Mouse (Mus musculus) testis, adult 2 months (tissue): Measurements from ENCODE around the gene Dyrk1a. TPM values are rescaled to one million over a fixed set of nuclear protein-coding genes. Genes with fewer than 3 reads are reported as not detected.
"Not testable (repeated sequence)": the region's sequence is repeated elsewhere in the genome, so short reads cannot be mapped to it uniquely, and the experiment has no call there.

Experiments used
- H3K27ac ChIP-seq: fragments of 200-500 bp; 2 replicates; pipeline ENCODE4 v1.5.1; 2012; ENCODE audit warnings: low read depth, low read length; ENCODE audit not compliant: control insufficient read depth, insufficient read depth
- H3K27me3 ChIP-seq: fragments of 200-500 bp; 2 replicates; pipeline ENCODE4 v1.6.1; 2012; ENCODE audit warnings: mild to moderate bottlenecking, low read length, moderate library complexity; ENCODE audit not compliant: control insufficient read depth, insufficient read depth
- H3K36me3 ChIP-seq: fragments of 200-500 bp; 2 replicates; pipeline ENCODE4 v1.6.1; 2012; ENCODE audit warnings: mild to moderate bottlenecking, low read length; ENCODE audit not compliant: control insufficient read depth, insufficient read depth
- H3K4me1 ChIP-seq: fragments of 200-500 bp; 2 replicates; pipeline ENCODE4 v1.6.1; 2012; ENCODE audit warnings: low read length; ENCODE audit not compliant: control insufficient read depth, insufficient read depth
- H3K4me3 ChIP-seq: fragments of 200-500 bp; 2 replicates; pipeline ENCODE4 v1.5.1; 2012; ENCODE audit warnings: low read depth, mild to moderate bottlenecking, low read length, moderate library complexity, mixed read lengths; ENCODE audit not compliant: control insufficient read depth
- CTCF ChIP-seq: fragments of 200-500 bp; IDR thresholded peaks from 2 replicates; pipeline ENCODE4 v1.5.1; 2012; ENCODE audit warnings: low read depth, mild to moderate bottlenecking, inconsistent platforms, low read length, moderate library complexity; ENCODE audit not compliant: control insufficient read depth, insufficient read depth, insufficient replicate concordance
- POLR2A ChIP-seq: fragments of 200-500 bp; IDR thresholded peaks from 2 replicates; pipeline ENCODE4 v1.6.1; 2012; ENCODE audit warnings: low read depth, mild to moderate bottlenecking, inconsistent platforms, low read length, moderate library complexity; ENCODE audit not compliant: control insufficient read depth
- polyA plus RNA-seq: library from polyadenylated mRNA; depleted of rRNA; stranded (reverse); fragments of >200 nt; gene quantifications from 2 replicates; pipeline ENCODE4 v1.2.3, GENCODE M21; 2012

The Dyrk1a gene
- polyA plus RNA-seq, 1 experiment = 15.0 TPM

GRCm38 (mm10) chr16:94693687-94694305 lies 124.0 kb downstream of the Dyrk1a start:
- TF ChIP-seq POLR2A = no peak
- TF ChIP-seq CTCF = no peak
- peaks cover 2% of the 10 kb centered on the region for H3K36me3 ChIP-seq
- H3K4me3 ChIP-seq = no peak overlapping the region
- H3K27ac ChIP-seq = no peak overlapping the region
- H3K27me3 ChIP-seq = no peaks in the 10 kb centered on the region
- no peaks in the 10 kb centered on the region for H3K4me1 ChIP-seq

DNA sequence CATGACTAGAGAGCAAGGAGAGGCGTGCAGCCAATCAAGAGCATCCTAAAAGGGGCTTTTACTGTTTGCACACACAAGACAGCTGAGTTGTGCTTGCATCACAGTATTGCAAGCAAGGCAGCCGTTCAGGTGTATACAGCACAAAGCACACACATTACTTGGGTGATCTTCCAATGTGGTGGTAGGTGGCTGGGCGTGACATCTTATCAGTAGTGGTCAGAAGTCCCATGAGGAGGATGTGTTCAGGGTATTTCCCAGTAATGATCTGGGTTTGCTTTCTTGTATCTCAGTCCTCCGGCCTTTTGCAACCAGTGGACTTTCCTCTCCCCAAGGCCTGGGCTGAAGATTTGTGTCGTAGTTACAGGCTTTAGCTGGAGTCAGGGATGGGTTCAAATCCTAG lies 127.7 kb downstream of the Dyrk1a start:
- H3K27ac ChIP-seq = no peak overlapping the region
- H3K4me1 ChIP-seq = no peaks in the 10 kb centered on the region
- H3K4me3 ChIP-seq = no peak overlapping the region
- TF ChIP-seq CTCF (no peak), POLR2A (no peak)
- no peaks in the 10 kb centered on the region for H3K36me3 ChIP-seq
- H3K27me3 ChIP-seq = no peaks in the 10 kb centered on the region

DNA sequence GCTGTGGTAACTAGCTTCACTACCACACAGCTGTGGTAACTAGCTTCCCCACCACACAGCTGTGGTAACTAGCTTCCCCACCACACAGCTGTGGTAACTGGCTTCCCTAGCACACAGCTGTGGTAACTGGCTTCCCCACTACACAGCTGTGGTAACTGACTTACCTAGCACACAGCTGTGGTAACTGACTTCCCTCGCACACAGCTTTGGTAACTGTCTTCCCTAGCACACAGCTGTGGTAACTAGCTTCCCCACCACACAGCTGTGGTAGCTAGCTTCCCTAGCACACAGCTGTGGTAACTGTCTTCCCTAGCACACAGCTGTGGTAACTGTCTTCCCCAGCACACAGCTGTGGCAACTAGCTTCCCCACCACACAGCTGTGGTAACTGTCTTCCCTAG lies 128.4 kb downstream of the Dyrk1a start:
- not testable (repeated sequence) for H3K27ac ChIP-seq, H3K27me3 ChIP-seq, H3K4me3 ChIP-seq, H3K4me1 ChIP-seq, H3K36me3 ChIP-seq

DNA sequence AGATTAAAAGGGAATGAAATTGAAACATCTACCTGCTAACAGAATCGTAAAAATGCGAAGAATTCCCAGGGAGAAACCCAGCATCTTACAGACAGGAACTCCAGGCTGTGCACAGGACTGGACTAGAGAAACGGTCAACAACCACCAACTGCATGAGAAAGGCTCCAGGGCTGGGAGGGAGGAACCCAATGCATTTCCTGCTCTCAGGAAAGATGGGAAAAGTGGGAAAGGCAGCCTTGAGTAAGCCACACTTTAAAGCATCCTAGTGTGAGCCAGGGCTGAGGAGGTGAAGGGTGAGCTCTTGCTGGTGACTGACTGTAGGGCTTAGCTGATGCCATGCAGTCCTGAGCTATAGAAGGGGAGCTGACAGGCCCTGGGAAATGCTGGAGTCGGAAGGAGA lies 131.3 kb downstream of the Dyrk1a start:
- Histone ChIP-seq H3K4me3 (no peak overlapping the region), H3K4me1 (no peaks in the 10 kb centered on the region), H3K36me3 (no peaks in the 10 kb centered on the region), H3K27ac (no peak overlapping the region), H3K27me3 (no peaks in the 10 kb centered on the region)
- TF ChIP-seq POLR2A = no peak
- TF ChIP-seq CTCF = no peak

DNA sequence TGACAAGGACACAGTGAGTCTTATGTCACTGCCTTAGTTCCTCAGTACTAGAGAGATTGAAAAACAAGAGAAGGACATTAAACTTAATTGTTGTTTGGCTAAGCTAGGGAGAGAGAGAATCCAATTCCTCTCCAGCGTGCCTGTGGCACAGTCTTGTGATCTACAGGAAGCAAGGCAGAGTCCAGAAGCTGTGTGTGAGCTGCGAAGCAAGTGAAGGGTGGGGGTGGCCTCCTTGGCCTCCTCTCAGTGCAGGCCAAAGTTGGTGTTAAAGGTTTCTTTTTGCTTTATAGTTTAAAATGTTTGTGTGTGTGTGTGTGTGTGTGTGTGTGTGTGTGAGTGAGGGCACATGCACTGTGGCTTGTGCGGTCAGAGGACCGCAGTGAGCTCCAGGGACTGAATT lies 132.2 kb downstream of the Dyrk1a start:
- Histone ChIP-seq H3K27ac (no peak overlapping the region), H3K27me3 (no peaks in the 10 kb centered on the region), H3K36me3 (no peaks in the 10 kb centered on the region), H3K4me1 (no peaks in the 10 kb centered on the region), H3K4me3 (no peak overlapping the region)
- TF ChIP-seq POLR2A = no peak
- TF ChIP-seq CTCF = no peak

DNA sequence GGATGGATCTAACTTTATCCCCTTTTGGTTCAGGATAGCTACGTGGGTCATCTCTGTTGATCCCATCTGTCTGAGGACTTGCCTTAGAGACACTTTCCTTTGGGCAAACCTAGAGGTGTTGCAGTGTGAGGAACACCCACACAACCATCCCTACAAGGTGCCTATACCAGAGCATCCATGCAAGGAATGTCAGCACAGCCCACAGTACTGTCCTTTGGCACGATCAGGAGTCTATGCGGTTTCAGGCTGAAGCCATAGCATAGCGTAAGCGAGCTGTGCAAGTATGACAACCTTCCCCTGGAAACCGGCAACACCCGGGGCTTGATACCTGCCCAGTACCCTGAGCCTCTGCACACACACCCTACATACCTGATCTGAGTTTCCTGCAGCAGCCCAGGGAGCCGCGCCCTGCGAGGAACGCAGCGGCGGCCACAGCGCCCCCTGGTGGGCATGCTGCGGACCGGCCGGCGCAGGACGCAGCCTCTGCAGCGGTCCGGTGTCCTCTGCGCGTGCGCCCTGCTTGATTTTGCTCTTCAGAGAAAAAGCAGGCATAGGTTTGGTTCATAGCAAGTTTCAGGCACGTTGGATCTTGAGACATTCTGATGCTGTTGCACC lies 143.8 kb downstream of the Dyrk1a start:
- TF ChIP-seq POLR2A (no peak), CTCF (peak; percentile 97)
- Histone ChIP-seq H3K27ac (no peak overlapping the region), H3K4me3 (peak overlapping the region; percentile 41), H3K27me3 (no peaks in the 10 kb centered on the region), H3K4me1 (peaks cover 7% of the 10 kb centered on the region), H3K36me3 (no peaks in the 10 kb centered on the region)

GRCm38 (mm10) chr16:94714483-94714882 lies 144.7 kb downstream of the Dyrk1a start:
- Histone ChIP-seq H3K27ac (no peak overlapping the region), H3K36me3 (no peaks in the 10 kb centered on the region), H3K4me1 (peaks cover 7% of the 10 kb centered on the region), H3K27me3 (no peaks in the 10 kb centered on the region), H3K4me3 (no peak overlapping the region)
- TF ChIP-seq POLR2A = no peak
- no peak for TF ChIP-seq CTCF

DNA sequence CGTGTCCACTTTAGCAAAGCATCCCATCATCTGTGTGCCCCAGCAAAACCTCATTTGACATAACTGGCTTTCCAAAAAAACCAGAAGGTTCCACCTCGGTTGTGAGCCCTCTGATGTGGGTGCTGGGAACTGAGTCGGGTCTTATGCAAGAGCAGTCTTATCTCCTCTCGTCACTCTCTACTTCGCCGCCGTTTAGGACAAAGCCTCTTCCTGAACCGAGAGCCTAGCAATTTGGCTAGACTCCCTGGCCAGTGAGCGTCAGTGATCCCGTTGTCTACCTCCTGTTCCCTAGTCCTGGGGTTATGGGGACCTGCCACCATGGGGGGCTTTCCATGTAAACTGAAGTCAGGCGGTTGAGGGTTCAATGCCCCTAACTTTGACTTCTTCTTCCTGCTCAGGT lies 147.2 kb downstream of the Dyrk1a start:
- H3K27ac ChIP-seq = no peak overlapping the region

More for the DNA sequence above, 147.2 kb downstream of the Dyrk1a start:
- H3K4me3 ChIP-seq = no peak overlapping the region
- peaks cover 7% of the 10 kb centered on the region for H3K4me1 ChIP-seq
- TF ChIP-seq POLR2A = no peak
- TF ChIP-seq CTCF = no peak
- H3K27me3 ChIP-seq = no peaks in the 10 kb centered on the region
- H3K36me3 ChIP-seq = no peaks in the 10 kb centered on the region
